Mouse (Mus musculus): ENCODE measurements at regions not wholly inside any gene's neighbourhood (a gene's known extent, or its start where the extent isn't known, plus 50 kb on each side); places are given as distances from the start of the nearest gene placed in this dataset.

- TF ChIP-seq HCFC1 (IDR thresholded peaks at IDR 0.05; ENCODE audit: borderline replicate concordance, insufficient read depth, low read length) (no peak), MAFK (IDR thresholded peaks at IDR 0.05; ENCODE audit: insufficient read depth, low read depth, low read length) (peak; percentile 68)
- in situ Hi-C loops (cut with MboI; ENCODE audit: low sequenced_read_pairs in 2 of 2, unreplicated experiment in 2 of 2) = no loop called here
- Histone ChIP-seq H3K36me3 (ENCODE audit: control insufficient read depth, insufficient read depth, low read length, poor library complexity, severe bottlenecking) (no peaks in the 10 kb centered on the region), H3K9me3 (ENCODE audit: control insufficient read depth, insufficient read depth, low read depth, low read length) (no peaks in the 10 kb centered on the region), H3K27ac (ENCODE audit: insufficient read depth, low read depth, low read length, poor library complexity, severe bottlenecking) (no peak overlapping the region), H3K9ac (ENCODE audit: insufficient read depth, low read depth, low read length, poor library complexity, severe bottlenecking) (no peak overlapping the region), H3K4me1 (ENCODE audit: control insufficient read depth in 2 of 2, insufficient read depth in 2 of 2, low read length in 2 of 2, poor library complexity in 1 of 2) (no peaks in the 10 kb centered on the region; a peak in 1 of 4 replicates), H3K4me3 (ENCODE audit: insufficient read depth in 1 of 2, low read depth in 1 of 2, low read length in 2 of 2, poor library complexity in 1 of 2, severe bottlenecking in 1 of 2) (no peak overlapping the region)
- peak; percentile 39 for DNase-seq (ENCODE audit: low read depth, low spot score)
These were observed 95.4 kb upstream of the Slc38a4 start for GRCm38 (mm10) chr15:97150983-97151735.

- in situ Hi-C loops (cut with MboI; ENCODE audit: low sequenced_read_pairs in 2 of 2, unreplicated experiment in 2 of 2) = loop anchor here in 1 of 2 experiments (25.0 kb wide), 1 partner anchor 180 kb away; no protein-coding TSS in a partner anchor
- TF ChIP-seq HCFC1 (IDR thresholded peaks at IDR 0.05; ENCODE audit: borderline replicate concordance, insufficient read depth, low read length) (no peak), ZC3H11A (IDR thresholded peaks at IDR 0.05; ENCODE audit: borderline replicate concordance, low read depth, low read length) (no peak), MAFK (IDR thresholded peaks at IDR 0.05; ENCODE audit: insufficient read depth, low read depth, low read length) (no peak), CHD2 (IDR thresholded peaks at IDR 0.05; ENCODE audit: low read depth, low read length) (no peak), ZNF384 (IDR thresholded peaks at IDR 0.05; ENCODE audit: low read depth, low read length) (no peak)
- Histone ChIP-seq H3K4me1 (ENCODE audit: control insufficient read depth in 2 of 2, insufficient read depth in 2 of 2, low read length in 2 of 2, poor library complexity in 1 of 2) (no peaks in the 10 kb centered on the region), H3K27ac (ENCODE audit: insufficient read depth, low read depth, low read length, poor library complexity, severe bottlenecking) (no peak overlapping the region), H3K4me3 (ENCODE audit: insufficient read depth in 1 of 2, low read depth in 1 of 2, low read length in 2 of 2, poor library complexity in 1 of 2, severe bottlenecking in 1 of 2) (no peak overlapping the region), H3K9ac (ENCODE audit: insufficient read depth, low read depth, low read length, poor library complexity, severe bottlenecking) (no peak overlapping the region), H3K9me3 (ENCODE audit: control insufficient read depth, insufficient read depth, low read depth, low read length) (no peaks in the 10 kb centered on the region), H3K36me3 (ENCODE audit: control insufficient read depth, insufficient read depth, low read length, poor library complexity, severe bottlenecking) (no peaks in the 10 kb centered on the region)
- no peak for DNase-seq (ENCODE audit: low read depth, low spot score)
These were observed 86.2 kb upstream of the Slc38a4 start for GRCm38 (mm10) chr15:97141958-97142357.

GRCm38 (mm10) chr15:97138265-97138664 lies 82.5 kb upstream of the Slc38a4 start:
- Histone ChIP-seq H3K4me3 (ENCODE audit: insufficient read depth in 1 of 2, low read depth in 1 of 2, low read length in 2 of 2, poor library complexity in 1 of 2, severe bottlenecking in 1 of 2) (no peak overlapping the region), H3K36me3 (ENCODE audit: control insufficient read depth, insufficient read depth, low read length, poor library complexity, severe bottlenecking) (no peaks in the 10 kb centered on the region), H3K27ac (ENCODE audit: insufficient read depth, low read depth, low read length, poor library complexity, severe bottlenecking) (no peak overlapping the region), H3K4me1 (ENCODE audit: control insufficient read depth in 2 of 2, insufficient read depth in 2 of 2, low read length in 2 of 2, poor library complexity in 1 of 2) (no peaks in the 10 kb centered on the region), H3K9ac (ENCODE audit: insufficient read depth, low read depth, low read length, poor library complexity, severe bottlenecking) (no peak overlapping the region), H3K9me3 (ENCODE audit: control insufficient read depth, insufficient read depth, low read depth, low read length) (no peaks in the 10 kb centered on the region)
- no peak for TF ChIP-seq CHD2 (IDR thresholded peaks at IDR 0.05; ENCODE audit: low read depth, low read length)
- no peak for TF ChIP-seq HCFC1 (IDR thresholded peaks at IDR 0.05; ENCODE audit: borderline replicate concordance, insufficient read depth, low read length)
- TF ChIP-seq ZNF384 (IDR thresholded peaks at IDR 0.05; ENCODE audit: low read depth, low read length) = no peak
- no peak for TF ChIP-seq ZC3H11A (IDR thresholded peaks at IDR 0.05; ENCODE audit: borderline replicate concordance, low read depth, low read length)
- TF ChIP-seq MAFK (IDR thresholded peaks at IDR 0.05; ENCODE audit: insufficient read depth, low read depth, low read length) = no peak
- in situ Hi-C loops (cut with MboI; ENCODE audit: low sequenced_read_pairs in 2 of 2, unreplicated experiment in 2 of 2) = loop anchor here (10.0 to 25.0 kb wide), 2 partner anchors 173 to 176 kb away; no protein-coding TSS in a partner anchor
- no peak for DNase-seq (ENCODE audit: low read depth, low spot score)

GRCm38 (mm10) chr15:97135291-97135690 lies 79.5 kb upstream of the Slc38a4 start:
- no peaks in the 10 kb centered on the region for H3K4me1 ChIP-seq (ENCODE audit: control insufficient read depth in 2 of 2, insufficient read depth in 2 of 2, low read length in 2 of 2, poor library complexity in 1 of 2)
- no peaks in the 10 kb centered on the region for H3K9me3 ChIP-seq (ENCODE audit: control insufficient read depth, insufficient read depth, low read depth, low read length)
- H3K4me3 ChIP-seq (ENCODE audit: insufficient read depth in 1 of 2, low read depth in 1 of 2, low read length in 2 of 2, poor library complexity in 1 of 2, severe bottlenecking in 1 of 2) = no peak overlapping the region
- TF ChIP-seq ZC3H11A (IDR thresholded peaks at IDR 0.05; ENCODE audit: borderline replicate concordance, low read depth, low read length) (peak; percentile 74; the same call in 1 of the 2 replicates), ZNF384 (IDR thresholded peaks at IDR 0.05; ENCODE audit: low read depth, low read length) (no peak), MAFK (IDR thresholded peaks at IDR 0.05; ENCODE audit: insufficient read depth, low read depth, low read length) (no peak), CHD2 (IDR thresholded peaks at IDR 0.05; ENCODE audit: low read depth, low read length) (no peak), HCFC1 (IDR thresholded peaks at IDR 0.05; ENCODE audit: borderline replicate concordance, insufficient read depth, low read length) (no peak)
- no peak overlapping the region for H3K27ac ChIP-seq (ENCODE audit: insufficient read depth, low read depth, low read length, poor library complexity, severe bottlenecking)
- DNase-seq (ENCODE audit: low read depth, low spot score) = peak; percentile 65
- in situ Hi-C loops (cut with MboI; ENCODE audit: low sequenced_read_pairs in 2 of 2, unreplicated experiment in 2 of 2) = loop anchor here (10.0 to 25.0 kb wide), 2 partner anchors 170 to 173 kb away; no protein-coding TSS in a partner anchor
- no peak overlapping the region for H3K9ac ChIP-seq (ENCODE audit: insufficient read depth, low read depth, low read length, poor library complexity, severe bottlenecking)
- H3K36me3 ChIP-seq (ENCODE audit: control insufficient read depth, insufficient read depth, low read length, poor library complexity, severe bottlenecking) = no peaks in the 10 kb centered on the region

All from ES-E14 (cell line).